Mouse (Mus musculus) megakaryocyte, embryonic 14.5 days (primary cell): ENCODE results near the gene Uaca. TPM values are rescaled to one million over a fixed set of nuclear protein-coding genes. Genes with fewer than 3 reads are reported as not detected.

Experiments used
- H3K27me3 ChIP-seq: replicated peaks from 2 replicates; pipeline ENCODE3; 2012; ENCODE audit warnings: inconsistent platforms
- H3K36me3 ChIP-seq: replicated peaks from 2 replicates; pipeline ENCODE3; 2012; ENCODE audit warnings: low read length, inconsistent platforms, mixed read lengths
- H3K4me1 ChIP-seq: 2 replicates; pipeline ENCODE4 v1.6.1; 2012; ENCODE audit warnings: inconsistent platforms
- H3K4me3 ChIP-seq: replicated peaks from 2 replicates; pipeline ENCODE3; 2012; ENCODE audit warnings: moderate library complexity, mild to moderate bottlenecking, inconsistent platforms
- H3K9me3 ChIP-seq: 2 replicates; pipeline ENCODE4 v1.6.1; 2012; ENCODE audit warnings: inconsistent platforms
- FLI1 ChIP-seq: IDR thresholded peaks from 2 replicates; pipeline ENCODE4 v1.6.1; 2012; ENCODE audit warnings: low read length, inconsistent platforms, mixed read lengths
- GATA1 ChIP-seq: IDR thresholded peaks from 3 replicates; pipeline ENCODE4 v1.6.1; 2012; ENCODE audit warnings: mixed read lengths, low read length, inconsistent platforms, borderline replicate concordance
- polyA plus RNA-seq: library from polyadenylated mRNA; stranded (reverse); fragments of >175 nt; gene quantifications from 2 replicates; pipeline ENCODE4 v1.2.3, GENCODE M21; 2012; ENCODE audit warnings: low replicate concordance; ENCODE audit not compliant: insufficient read depth

The Uaca gene
- polyA plus RNA-seq, 1 experiment: 2.5 TPM

DNA sequence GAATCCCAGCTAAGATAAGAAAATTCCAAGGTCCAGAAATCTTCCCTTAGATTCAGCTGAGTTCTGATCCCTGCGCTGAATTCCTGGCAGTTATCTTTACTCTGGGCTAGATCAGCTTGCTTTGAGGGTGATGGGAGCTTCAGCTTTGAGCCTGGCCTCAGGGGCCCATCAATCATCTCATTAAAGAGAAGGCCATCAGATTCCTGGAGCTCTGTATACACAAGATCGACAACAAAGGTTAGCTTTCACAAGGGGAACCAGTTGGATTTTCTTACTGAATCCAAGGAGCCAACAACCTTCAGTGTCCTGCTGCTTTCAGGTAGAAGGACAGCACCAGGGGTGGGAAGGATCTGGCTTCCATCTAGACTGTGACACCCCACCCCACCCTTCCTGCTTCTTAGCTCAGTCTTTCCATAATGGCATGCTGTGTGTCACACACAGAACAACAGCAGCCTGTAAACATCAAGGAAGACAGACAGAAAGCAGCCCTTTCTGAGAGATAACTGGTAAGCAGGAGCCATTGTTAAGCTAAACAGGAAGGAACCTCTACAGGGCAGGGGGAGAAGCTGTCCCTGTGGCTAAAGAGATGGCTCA lies 6.7 kb upstream of the Uaca start:
- Histone ChIP-seq H3K4me1 (0 out of 2 replicates have a peak, but pooled peaks cover 4% of the 10 kb centered on the region), H3K36me3 (no peaks in the 10 kb centered on the region), H3K4me3 (no peak overlapping the region), H3K27me3 (peaks cover 31% of the 10 kb centered on the region), H3K9me3 (no peaks in the 10 kb centered on the region)
- no peak for TF ChIP-seq GATA1
- TF ChIP-seq FLI1: no peak

DNA sequence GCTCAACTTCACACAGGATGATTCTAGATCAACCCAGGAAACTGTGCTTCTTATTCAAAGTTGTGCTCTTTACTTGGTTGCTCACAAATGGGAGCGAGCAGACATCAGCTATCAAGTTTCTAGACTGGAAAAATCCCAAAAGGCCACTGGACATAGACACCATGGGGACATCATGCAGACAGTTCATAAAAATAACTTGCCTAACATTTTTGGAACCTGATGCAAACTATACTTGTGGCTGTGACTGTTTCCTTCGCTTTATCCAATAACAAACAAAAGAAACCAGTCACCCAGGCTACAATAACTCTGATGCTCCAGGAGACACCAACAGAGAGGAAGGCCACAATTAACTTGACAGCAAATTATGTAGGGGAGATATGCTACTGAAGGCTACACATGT lies 4.1 kb upstream of the Uaca start:
- Histone ChIP-seq H3K9me3 (no peaks in the 10 kb centered on the region), H3K36me3 (no peaks in the 10 kb centered on the region), H3K27me3 (peaks cover 41% of the 10 kb centered on the region), H3K4me1 (peaks cover 19% of the 10 kb centered on the region), H3K4me3 (no peak overlapping the region)
- no peak for TF ChIP-seq GATA1
- no peak for TF ChIP-seq FLI1

DNA sequence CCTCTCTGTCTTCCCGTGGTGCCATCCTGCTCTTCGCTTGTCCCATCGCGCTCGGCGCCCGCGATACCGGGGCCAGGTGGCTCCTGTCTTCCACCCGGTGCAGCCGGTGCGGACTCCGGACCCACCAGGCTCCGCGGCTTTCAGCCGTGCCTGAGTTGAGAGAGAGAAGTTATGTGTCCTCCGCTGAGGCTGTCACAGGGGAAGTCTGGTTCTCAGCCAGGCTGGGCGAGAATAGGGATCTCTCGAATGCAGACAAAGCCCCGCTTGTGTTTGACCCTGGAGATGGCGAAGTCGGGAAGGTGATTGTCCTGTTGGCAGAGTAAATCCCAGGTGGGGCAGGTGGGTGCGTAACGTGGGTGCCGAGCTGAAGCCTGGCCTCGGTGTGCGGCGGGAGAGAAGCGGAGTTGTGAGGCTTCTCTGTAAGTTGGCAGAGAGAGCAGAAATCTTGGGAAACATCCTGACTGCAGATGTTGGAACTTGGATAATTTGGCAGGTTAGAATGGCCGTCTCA lies 554 bp downstream of the Uaca start:
- Histone ChIP-seq H3K36me3 (no peaks in the 10 kb centered on the region), H3K9me3 (no peaks in the 10 kb centered on the region), H3K4me3 (peak overlapping the region; percentile 93), H3K27me3 (peaks cover 46% of the 10 kb centered on the region), H3K4me1 (peaks cover 15% of the 10 kb centered on the region)
- TF ChIP-seq GATA1 (no peak), FLI1 (no peak)

DNA sequence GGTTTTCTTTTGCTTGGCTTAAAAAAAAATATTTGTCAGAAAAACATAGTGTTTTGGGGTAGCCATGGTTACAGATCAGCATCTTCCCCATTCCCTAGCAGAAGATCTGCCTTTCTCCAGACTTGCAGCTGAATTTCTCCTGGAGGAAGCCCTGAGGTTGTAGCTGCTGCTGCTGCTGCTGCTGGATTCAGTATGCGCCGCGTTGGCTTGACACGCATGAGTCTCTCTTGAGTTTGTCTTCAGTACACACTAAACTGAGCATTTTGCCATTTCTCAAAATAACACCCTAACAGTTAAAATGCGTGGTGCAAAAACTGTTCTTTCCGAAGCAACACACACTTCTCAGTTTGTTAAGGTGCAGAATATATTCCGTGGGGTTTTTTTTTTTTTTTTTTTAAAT lies 1.7 kb downstream of the Uaca start:
- H3K27me3 ChIP-seq: peaks cover 44% of the 10 kb centered on the region
- TF ChIP-seq FLI1 (no peak), GATA1 (no peak)
- no peak overlapping the region for H3K4me3 ChIP-seq
- no peaks in the 10 kb centered on the region for H3K36me3 ChIP-seq
- H3K4me1 ChIP-seq: peaks cover 15% of the 10 kb centered on the region
- H3K9me3 ChIP-seq: no peaks in the 10 kb centered on the region

DNA sequence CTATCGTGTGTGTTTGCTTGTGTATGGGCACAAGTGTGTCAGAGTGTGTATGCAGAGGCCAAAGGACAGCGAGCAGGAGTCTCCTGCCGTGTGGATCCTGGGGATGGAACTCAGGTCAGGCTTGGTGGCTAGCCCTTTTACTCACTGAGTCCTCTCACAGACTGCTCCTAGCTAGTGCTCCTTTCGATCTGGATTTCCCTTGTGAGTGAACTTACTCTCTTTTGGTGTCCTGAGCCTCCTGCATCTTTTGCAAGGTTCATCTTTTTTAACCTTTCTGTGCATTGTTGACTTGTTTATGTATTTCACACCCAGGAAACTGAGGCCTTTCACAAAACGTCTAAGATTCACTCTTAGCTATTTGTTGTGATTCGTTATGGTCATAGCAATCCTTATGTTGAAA lies 2.8 kb downstream of the Uaca start:
- Histone ChIP-seq H3K27me3 (peaks cover 37% of the 10 kb centered on the region), H3K4me1 (peaks cover 15% of the 10 kb centered on the region), H3K9me3 (no peaks in the 10 kb centered on the region), H3K4me3 (no peak overlapping the region), H3K36me3 (no peaks in the 10 kb centered on the region)
- TF ChIP-seq FLI1 (no peak), GATA1 (no peak)

DNA sequence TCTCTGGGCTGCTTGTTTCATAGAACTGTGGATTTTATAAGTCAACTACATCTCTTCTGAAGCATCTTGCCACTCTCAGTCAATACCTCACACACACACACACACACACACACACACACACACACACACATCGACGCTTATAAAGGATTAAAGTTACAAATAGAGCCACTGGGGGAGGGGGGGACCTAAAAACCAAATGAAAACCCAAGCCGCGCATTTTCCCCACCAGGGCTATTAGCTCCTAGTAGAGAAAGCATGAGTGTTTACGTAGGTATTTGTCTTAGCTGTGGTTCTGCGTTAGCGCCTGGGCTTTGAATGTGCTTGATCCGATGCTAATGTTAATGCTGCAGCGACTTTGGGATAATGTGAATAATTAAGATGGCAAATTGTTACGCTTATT lies 4.7 kb downstream of the Uaca start:
- Histone ChIP-seq H3K27me3 (peaks cover 25% of the 10 kb centered on the region), H3K4me3 (no peak overlapping the region), H3K4me1 (peaks cover 11% of the 10 kb centered on the region), H3K9me3 (no peaks in the 10 kb centered on the region), H3K36me3 (no peaks in the 10 kb centered on the region)
- no peak for TF ChIP-seq GATA1
- TF ChIP-seq FLI1: no peak

DNA sequence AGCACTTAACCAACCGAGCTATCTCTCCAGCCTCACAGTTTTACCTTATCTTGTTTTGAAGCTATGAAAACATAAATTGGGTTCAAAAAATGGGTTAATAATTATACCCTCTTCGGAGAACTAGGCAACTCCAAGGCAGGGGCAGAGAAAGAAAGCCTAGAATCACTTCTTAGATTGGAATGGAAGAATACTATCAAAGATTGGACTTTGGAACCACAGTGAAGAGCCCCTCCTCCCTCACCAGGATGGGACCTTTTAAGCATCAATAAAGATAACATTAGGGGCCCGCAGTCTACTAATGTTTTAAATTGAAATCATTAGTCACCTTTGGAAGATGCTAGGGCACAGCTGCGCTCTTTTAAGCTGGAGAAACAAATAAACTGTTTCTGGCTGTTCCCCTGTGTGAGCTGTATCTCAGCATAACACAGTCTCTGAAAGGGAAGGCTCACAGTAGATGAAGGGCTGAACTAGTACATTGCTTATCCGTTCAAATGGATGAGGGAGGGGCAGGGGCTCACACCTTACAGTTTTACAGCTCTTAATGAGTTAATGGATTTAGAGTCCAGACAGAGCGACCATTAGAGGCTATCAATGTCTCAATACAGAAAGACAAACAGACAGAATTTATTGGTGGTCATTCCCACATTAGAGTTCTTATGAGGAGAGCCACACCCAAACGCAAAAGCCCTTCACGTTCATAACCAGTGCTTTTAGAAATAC lies 6.5 kb downstream of the Uaca start:
- H3K9me3 ChIP-seq: no peaks in the 10 kb centered on the region
- H3K27me3 ChIP-seq: peaks cover 11% of the 10 kb centered on the region
- no peaks in the 10 kb centered on the region for H3K36me3 ChIP-seq
- no peak overlapping the region for H3K4me3 ChIP-seq
- TF ChIP-seq GATA1: no peak
- no peak for TF ChIP-seq FLI1
- H3K4me1 ChIP-seq: no peaks in the 10 kb centered on the region

DNA sequence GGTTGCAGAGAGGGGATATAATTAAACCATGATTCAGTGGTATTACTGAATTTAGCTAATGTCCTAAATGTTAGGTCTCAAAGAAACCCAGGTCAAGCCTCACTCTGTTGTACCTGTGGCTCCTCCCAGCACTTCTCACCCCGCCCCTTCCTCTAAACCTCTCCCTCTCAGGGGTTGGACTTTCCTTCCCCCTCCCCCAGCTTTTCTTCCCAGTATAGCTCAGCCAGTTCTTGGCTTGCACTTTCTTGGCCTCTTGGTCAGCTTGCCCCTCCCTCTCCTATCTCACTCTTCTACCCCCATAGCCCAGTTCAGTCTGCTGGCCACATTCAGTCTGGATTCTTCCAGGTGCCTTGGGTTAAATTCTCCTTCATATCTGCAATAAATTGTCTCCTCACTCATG lies 7.4 kb downstream of the Uaca start:
- H3K4me3 ChIP-seq: no peak overlapping the region
- peaks cover 7% of the 10 kb centered on the region for H3K27me3 ChIP-seq
- no peak for TF ChIP-seq FLI1
- no peak for TF ChIP-seq GATA1
- 0 out of 2 replicates have a peak, but pooled peaks cover 3% of the 10 kb centered on the region for H3K9me3 ChIP-seq
- no peaks in the 10 kb centered on the region for H3K4me1 ChIP-seq
- no peaks in the 10 kb centered on the region for H3K36me3 ChIP-seq

DNA sequence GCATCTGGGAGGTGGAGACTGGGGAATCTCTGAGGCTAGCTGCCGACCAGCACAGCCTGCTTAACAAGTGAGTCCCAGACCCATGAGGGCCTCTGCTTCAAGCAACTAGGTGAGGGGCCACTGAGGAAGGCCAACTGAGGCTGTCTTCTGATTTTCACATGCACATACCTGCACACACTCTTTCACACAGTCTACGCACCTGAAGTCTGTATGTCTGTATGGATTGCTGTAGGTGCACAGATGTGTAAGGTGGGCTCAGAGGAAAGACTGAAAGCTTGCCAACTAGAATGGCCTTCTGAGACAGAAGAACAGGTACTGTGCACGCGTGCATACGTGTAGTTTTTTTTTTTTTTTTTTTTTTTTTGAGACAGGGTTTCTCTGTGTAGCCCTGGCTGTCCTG lies 8.0 kb downstream of the Uaca start:
- Histone ChIP-seq H3K9me3 (0 out of 2 replicates have a peak, but pooled peaks cover 3% of the 10 kb centered on the region), H3K36me3 (no peaks in the 10 kb centered on the region), H3K4me3 (no peak overlapping the region), H3K27me3 (peaks cover 6% of the 10 kb centered on the region), H3K4me1 (no peaks in the 10 kb centered on the region)
- TF ChIP-seq GATA1 (no peak), FLI1 (no peak)

DNA sequence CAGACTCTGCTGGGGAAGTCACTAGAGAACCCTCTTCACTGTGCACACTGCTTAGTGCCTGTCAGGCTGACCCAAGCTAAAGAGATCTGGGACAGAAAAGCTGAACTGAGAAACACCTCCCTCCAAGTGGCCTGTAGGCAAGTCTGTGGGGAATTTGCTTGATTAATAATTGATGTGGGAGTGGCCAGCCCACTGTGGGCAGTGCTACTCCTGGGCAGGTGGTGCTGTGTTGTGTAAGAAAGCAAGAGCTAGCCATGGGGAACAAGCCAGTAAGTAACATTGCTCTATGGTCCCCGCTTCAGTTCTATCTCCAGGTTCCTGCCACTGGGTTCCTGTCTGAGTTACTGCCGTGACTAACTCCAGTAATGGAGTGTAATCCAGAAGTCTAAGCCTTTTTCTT lies 11.7 kb downstream of the Uaca start:
- H3K36me3 ChIP-seq: no peaks in the 10 kb centered on the region
- no peak for TF ChIP-seq FLI1
- TF ChIP-seq GATA1: no peak
- H3K9me3 ChIP-seq: peaks cover 8% of the 10 kb centered on the region; the same call in 1 of the 2 replicates
- peaks cover 6% of the 10 kb centered on the region; the same call in 1 of the 2 replicates for H3K4me1 ChIP-seq
- H3K27me3 ChIP-seq: peaks cover 2% of the 10 kb centered on the region
- H3K4me3 ChIP-seq: no peak overlapping the region
